Mouse (Mus musculus) brown adipose tissue, adult 24 weeks (tissue): ENCODE measurements at regions not wholly inside any gene's neighbourhood (a gene's known extent, or its start where the extent isn't known, plus 50 kb on each side); places are given as distances from the start of the nearest gene placed in this dataset.

Source experiments
- H3K27ac ChIP-seq: fragments of 200-500 bp; replicated peaks from 2 replicates; pipeline ENCODE4 v1.5.1; 2012; ENCODE audit warnings: low read depth, mild to moderate bottlenecking, low read length
- H3K4me1 ChIP-seq: fragments of 200-500 bp; 2 replicates; pipeline ENCODE4 v1.6.1; 2012; ENCODE audit warnings: low read length, mixed read lengths; ENCODE audit not compliant: control insufficient read depth, insufficient read depth, insufficient read length
- H3K4me3 ChIP-seq: fragments of 200-500 bp; 2 replicates; pipeline ENCODE4 v1.5.1; 2012; ENCODE audit warnings: low read depth, mild to moderate bottlenecking, low read length, moderate library complexity; ENCODE audit not compliant: insufficient read depth

DNA sequence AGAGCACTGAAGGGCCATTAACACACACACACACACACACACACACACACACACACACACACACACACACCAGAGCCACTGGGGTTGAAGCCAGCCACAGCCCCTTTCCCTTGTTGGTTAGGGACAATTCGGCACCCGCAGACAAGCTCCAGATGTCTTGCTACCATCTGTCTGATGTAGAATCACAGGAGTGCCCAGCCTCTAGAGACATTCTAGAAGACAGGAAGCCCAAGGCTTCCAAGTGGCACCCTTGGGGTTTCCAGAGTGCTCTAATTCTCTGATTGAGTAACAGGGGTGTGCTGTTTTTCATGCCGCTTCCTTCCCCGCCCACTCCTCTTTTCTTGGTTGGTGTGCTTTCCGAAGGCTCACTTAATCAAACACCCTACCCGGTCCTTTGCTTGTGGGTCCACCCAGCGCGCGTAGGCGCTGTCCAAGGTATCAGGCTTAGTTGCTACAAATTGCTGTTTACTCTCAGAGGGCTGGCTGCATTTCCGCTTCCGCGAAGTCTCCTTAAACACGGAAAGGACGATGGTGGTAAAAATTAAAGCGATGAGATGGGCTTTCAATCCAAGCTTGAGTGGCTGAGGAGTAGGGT, 59.5 kb upstream of the Zbtb18 start:
- H3K4me3 ChIP-seq: no peak overlapping the region
- no peak overlapping the region for H3K27ac ChIP-seq
- H3K4me1 ChIP-seq: no peaks in the 10 kb centered on the region

GRCm38 (mm10) chr1:177382147-177382546, 60.0 kb upstream of the Zbtb18 start:
- no peaks in the 10 kb centered on the region for H3K4me1 ChIP-seq
- H3K27ac ChIP-seq: no peak overlapping the region
- H3K4me3 ChIP-seq: no peak overlapping the region

GRCm38 (mm10) chr1:177378112-177378511, 64.0 kb upstream of the Zbtb18 start:
- no peak overlapping the region for H3K4me3 ChIP-seq
- H3K27ac ChIP-seq: no peak overlapping the region
- peaks cover 5% of the 10 kb centered on the region; the same call in 1 of the 2 replicates for H3K4me1 ChIP-seq

- Histone ChIP-seq H3K4me1 (peaks cover 5% of the 10 kb centered on the region; the same call in 1 of the 2 replicates), H3K27ac (no peak overlapping the region), H3K4me3 (no peak overlapping the region)
Observed at GRCm38 (mm10) chr1:177373226-177373825, 68.8 kb upstream of the Zbtb18 start.

DNA sequence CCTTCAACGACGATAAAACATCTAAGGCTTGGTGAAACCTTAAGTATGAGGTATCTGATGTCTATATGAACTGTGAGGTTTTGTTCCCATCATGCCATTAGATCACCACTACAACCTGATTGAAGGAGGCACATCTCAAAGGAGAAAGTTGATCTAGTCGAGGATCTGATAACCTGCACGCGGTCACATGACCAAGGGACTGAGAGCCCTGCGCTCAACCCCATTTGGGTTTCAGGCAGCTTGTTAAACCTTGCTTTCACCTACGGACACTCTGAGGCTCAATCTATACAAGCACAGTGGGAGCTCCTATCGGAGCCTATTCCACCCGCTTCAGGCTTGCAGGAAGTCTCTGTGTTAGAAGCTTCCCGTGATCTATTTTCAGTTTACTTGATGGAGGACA, 70.1 kb upstream of the Zbtb18 start:
- peaks cover 5% of the 10 kb centered on the region; the same call in 1 of the 2 replicates for H3K4me1 ChIP-seq
- no peak overlapping the region for H3K4me3 ChIP-seq
- no peak overlapping the region for H3K27ac ChIP-seq

GRCm38 (mm10) chr1:177367864-177368610, 74.1 kb upstream of the Zbtb18 start:
- Histone ChIP-seq H3K4me1 (no peaks in the 10 kb centered on the region), H3K4me3 (no peak overlapping the region), H3K27ac (no peak overlapping the region)

DNA sequence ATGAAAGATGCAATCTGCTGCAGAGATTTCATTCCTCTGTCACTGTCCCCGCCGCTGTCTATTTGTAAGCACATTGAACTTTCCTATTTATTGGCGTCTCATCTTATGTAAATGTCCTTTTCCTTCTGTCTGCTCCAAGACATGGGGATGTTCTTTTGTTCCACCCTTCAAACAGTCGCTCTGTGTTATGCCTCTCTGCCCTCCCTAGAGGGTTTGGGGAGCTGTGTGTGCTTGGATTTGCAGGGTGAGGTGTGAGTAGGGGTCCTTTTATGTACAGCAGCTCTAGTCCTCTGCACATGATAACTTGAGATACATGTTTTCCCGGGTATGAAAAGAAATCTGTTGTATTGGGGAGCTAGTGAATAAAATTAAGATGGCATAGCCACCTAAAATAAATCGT, 75.2 kb upstream of the Zbtb18 start:
- Histone ChIP-seq H3K4me3 (no peak overlapping the region), H3K4me1 (no peaks in the 10 kb centered on the region), H3K27ac (no peak overlapping the region)

DNA sequence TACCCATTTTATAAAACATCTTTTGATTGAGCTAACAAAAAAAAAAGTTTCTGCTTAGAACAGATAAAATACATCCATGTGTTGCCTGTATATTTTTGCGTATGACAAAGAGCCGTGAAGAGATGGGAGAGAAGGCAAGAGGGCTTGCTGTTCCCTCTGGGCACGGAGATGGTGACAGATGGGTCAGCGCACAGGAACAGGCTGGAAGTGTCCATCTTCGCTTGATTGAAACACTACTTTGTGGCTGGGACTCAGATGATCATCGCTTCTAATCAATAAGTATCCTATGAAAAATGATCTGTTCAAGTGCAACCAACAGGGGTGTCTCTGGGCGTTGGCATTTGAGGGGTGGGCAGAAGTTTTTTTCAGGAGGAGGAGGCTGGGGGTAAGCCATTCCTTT, 75.7 kb upstream of the Zbtb18 start:
- no peak overlapping the region for H3K27ac ChIP-seq
- H3K4me1 ChIP-seq: no peaks in the 10 kb centered on the region
- H3K4me3 ChIP-seq: no peak overlapping the region

DNA sequence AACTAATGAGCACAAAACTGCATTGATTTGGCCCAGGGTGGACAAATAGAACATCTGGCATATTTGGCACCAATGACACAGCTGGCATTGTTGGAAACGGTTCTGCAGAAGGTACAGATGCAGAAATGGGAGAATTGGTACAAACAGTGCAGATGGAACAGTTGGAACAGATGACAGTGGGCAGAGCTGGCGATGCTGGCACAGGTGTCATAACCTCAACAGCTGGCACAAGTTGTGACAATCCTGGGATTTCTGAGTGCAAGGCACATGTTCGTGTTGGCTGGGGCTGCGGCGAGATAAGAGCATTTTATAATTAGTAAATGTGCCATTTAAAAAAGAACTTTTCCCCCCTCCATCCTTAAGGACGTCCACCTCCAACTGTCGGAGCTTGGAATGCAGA, 77.8 kb upstream of the Zbtb18 start:
- no peak overlapping the region for H3K4me3 ChIP-seq
- H3K27ac ChIP-seq: no peak overlapping the region
- H3K4me1 ChIP-seq: no peaks in the 10 kb centered on the region

DNA sequence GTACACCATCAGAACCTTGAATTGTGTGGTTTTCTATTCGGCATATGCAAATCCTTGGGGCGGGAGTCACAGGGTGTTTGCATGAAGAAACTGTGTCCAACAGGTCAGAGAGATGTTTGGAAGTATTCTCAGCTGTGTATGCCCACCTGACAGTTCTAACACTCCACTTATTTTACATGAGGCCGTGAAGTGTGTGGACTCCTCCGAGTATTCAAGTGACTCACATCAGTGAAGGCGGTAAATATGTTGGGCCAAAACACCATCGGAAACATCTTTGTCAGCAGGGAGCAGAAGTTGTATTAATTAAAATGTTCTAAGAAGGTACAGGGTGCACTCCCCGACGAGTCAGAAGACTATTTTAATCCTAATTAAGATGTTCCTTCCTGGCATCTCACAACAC, 79.8 kb upstream of the Zbtb18 start:
- no peak overlapping the region for H3K27ac ChIP-seq
- H3K4me3 ChIP-seq: no peak overlapping the region
- H3K4me1 ChIP-seq: no peaks in the 10 kb centered on the region

DNA sequence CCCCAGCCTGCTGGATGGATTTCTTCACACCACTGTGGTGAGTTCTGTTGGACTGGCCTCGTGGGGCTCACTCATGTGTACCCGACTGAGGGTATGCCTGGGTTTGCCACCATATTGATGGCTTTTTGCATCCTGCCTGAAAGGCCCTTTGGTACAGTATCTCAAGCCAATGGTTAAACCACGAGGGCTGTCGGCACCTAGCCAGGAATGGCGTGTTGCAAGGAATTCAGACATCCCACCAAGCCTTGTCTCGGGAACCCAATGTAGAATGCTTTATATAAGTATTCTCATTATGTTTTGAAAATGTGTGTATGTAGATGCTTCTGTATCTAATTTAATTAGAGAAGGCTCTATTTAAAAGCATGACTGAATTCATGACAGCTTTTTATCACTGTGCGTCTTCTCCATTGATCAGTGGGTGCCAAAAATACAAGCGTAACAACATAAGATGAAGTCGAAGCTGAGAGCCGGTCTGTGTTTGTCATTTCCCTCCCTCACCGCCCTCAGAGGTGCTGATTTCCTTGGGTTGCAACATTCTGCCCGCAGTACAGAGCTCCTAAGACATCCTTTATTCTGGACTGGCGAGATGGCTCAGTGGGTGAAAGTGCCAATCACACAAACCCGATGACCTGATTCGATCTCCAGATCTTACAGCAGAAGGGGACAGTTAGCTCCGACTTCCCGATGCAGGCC, 90.5 kb upstream of the Akt3 start:
- Histone ChIP-seq H3K4me3 (no peak overlapping the region), H3K27ac (no peak overlapping the region), H3K4me1 (no peaks in the 10 kb centered on the region)

- no peaks in the 10 kb centered on the region for H3K4me1 ChIP-seq
- no peak overlapping the region for H3K27ac ChIP-seq
- H3K4me3 ChIP-seq: no peak overlapping the region
Observed at GRCm38 (mm10) chr1:177347208-177347607, 89.2 kb upstream of the Akt3 start.

- no peak overlapping the region for H3K4me3 ChIP-seq
Observed at GRCm38 (mm10) chr1:177346540-177346939, 88.5 kb upstream of the Akt3 start.

GRCm38 (mm10) chr1:177345540-177345939, 87.5 kb upstream of the Akt3 start:
- H3K4me1 ChIP-seq: no peaks in the 10 kb centered on the region
- no peak overlapping the region for H3K4me3 ChIP-seq
- no peak overlapping the region for H3K27ac ChIP-seq

More at GRCm38 (mm10) chr1:177346540-177346939, 88.5 kb upstream of the Akt3 start:
- Histone ChIP-seq H3K4me1 (no peaks in the 10 kb centered on the region), H3K27ac (no peak overlapping the region)

- Histone ChIP-seq H3K4me1 (no peaks in the 10 kb centered on the region), H3K4me3 (no peak overlapping the region), H3K27ac (no peak overlapping the region)
Observed at GRCm38 (mm10) chr1:177343949-177344348, 85.9 kb upstream of the Akt3 start.
